Mouse (Mus musculus) heart, adult 2 months (tissue): ENCODE measurements at regions not wholly inside any gene's neighbourhood (a gene's known extent, or its start where the extent isn't known, plus 50 kb on each side); places are given as distances from the start of the nearest gene placed in this dataset.

ENCODE experiments used
- DNase-seq, 2 experiments: peaks; one replicate each; pipeline ENCODE4 v3.0.0; 2021
- H3K27ac ChIP-seq: fragments of 200-600 bp; 2 replicates; pipeline ENCODE4 v1.8.1; 2022
- H3K27me3 ChIP-seq: fragments of 200-500 bp; 2 replicates; pipeline ENCODE4 v1.6.1; 2012; ENCODE audit warnings: mild to moderate bottlenecking, low read length, inconsistent platforms, mixed read lengths; ENCODE audit not compliant: control insufficient read depth, insufficient read depth
- H3K36me3 ChIP-seq: fragments of 200-500 bp; 2 replicates; pipeline ENCODE4 v1.6.1; 2012; ENCODE audit warnings: low read length, inconsistent platforms; ENCODE audit not compliant: control insufficient read depth, insufficient read depth
- H3K4me1 ChIP-seq: fragments of 200-500 bp; 2 replicates; pipeline ENCODE4 v1.6.1; 2011; ENCODE audit warnings: low read length; ENCODE audit not compliant: control insufficient read depth, insufficient read depth
- H3K4me3 ChIP-seq: fragments of 200-600 bp; 2 replicates; pipeline ENCODE4 v1.8.1; 2022
- H3K79me2 ChIP-seq: fragments of 200-500 bp; replicated peaks from 2 replicates; pipeline ENCODE4 v1.6.1; 2012; ENCODE audit warnings: mild to moderate bottlenecking, inconsistent platforms, low read length, moderate library complexity, mixed read lengths; ENCODE audit not compliant: control insufficient read depth, insufficient read depth
- H3K9ac ChIP-seq: fragments of 200-500 bp; 2 replicates; pipeline ENCODE4 v1.6.1; 2012; ENCODE audit warnings: low read depth, mild to moderate bottlenecking, control low read depth, inconsistent platforms, low read length, mixed read lengths
- CTCF ChIP-seq: fragments of 200-600 bp; IDR thresholded peaks from 2 replicates; pipeline ENCODE4 v1.8.1; 2022; ENCODE audit warnings: antibody characterized with exemption, mild to moderate bottlenecking, moderate library complexity
- EP300 ChIP-seq: fragments of 200-500 bp; IDR thresholded peaks from 2 replicates; pipeline ENCODE4 v1.6.1; 2011; ENCODE audit warnings: low read depth, low read length, control low read depth; ENCODE audit not compliant: insufficient read depth
- POLR2A ChIP-seq: fragments of 200-500 bp; IDR thresholded peaks from 2 replicates; pipeline ENCODE4 v1.6.1; 2011; ENCODE audit warnings: mild to moderate bottlenecking, low read depth, low read length, control low read depth; ENCODE audit not compliant: insufficient read depth
- WGBS: fragments of 180-500 bp; shearing (Covaris S2); methylation state at CpG from one replicate; pipeline ENCODE4 v1.1.7; 2018; 5-methylcytosine and 5-hydroxymethylcytosine counted together
- intact Hi-C: fragments of 180-260 bp; cut with DNase I; formaldehyde crosslinking; loops from one replicate; pipeline ENCODE4 v1.15.1; 2025

DNA sequence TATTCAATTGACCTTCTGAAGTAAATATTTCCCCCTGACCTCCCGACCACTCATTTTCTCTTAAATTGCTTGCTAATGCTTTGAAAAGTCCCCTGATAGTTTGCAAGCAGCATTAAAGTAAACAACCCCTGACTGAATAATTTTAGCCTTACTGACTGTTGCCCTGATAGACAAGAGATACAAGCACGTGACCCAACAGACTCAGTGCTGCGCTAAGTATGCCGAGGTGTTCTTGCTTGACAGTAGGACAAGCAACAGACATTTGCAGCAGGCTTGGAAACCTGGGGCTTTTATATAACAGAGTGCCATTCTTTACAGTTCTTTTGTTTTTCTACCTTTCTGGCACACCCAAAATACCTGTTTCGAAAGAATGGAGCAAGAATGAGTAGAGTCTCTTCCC is 2779.9 kb upstream of the Gm7489 start:
- Histone ChIP-seq H3K27me3 (no peaks in the 10 kb centered on the region), H3K36me3 (no peaks in the 10 kb centered on the region), H3K4me1 (no peaks in the 10 kb centered on the region), H3K27ac (no peak overlapping the region), H3K79me2 (no peaks in the 10 kb centered on the region), H3K4me3 (no peak overlapping the region), H3K9ac (no peak overlapping the region)
- WGBS = 72% methylated on average over 5 of the region's 5 CpGs
- no peak for TF ChIP-seq POLR2A
- TF ChIP-seq CTCF = no peak
- no peak for TF ChIP-seq EP300
- intact Hi-C loops = no loop called here
- DNase-seq = no peak

GRCm38 (mm10) chr15:51105359-51106008 is 2779.2 kb upstream of the Gm7489 start:
- Histone ChIP-seq H3K4me1 (no peaks in the 10 kb centered on the region), H3K4me3 (no peak overlapping the region), H3K36me3 (no peaks in the 10 kb centered on the region), H3K27me3 (no peaks in the 10 kb centered on the region), H3K9ac (no peak overlapping the region), H3K79me2 (no peaks in the 10 kb centered on the region), H3K27ac (no peak overlapping the region)
- DNase-seq = no peak
- intact Hi-C loops = no loop called here
- TF ChIP-seq CTCF (no peak), EP300 (no peak), POLR2A (no peak)
- WGBS = 74% methylated on average over 17 of the region's 17 CpGs

- Histone ChIP-seq H3K27ac (no peak overlapping the region), H3K36me3 (no peaks in the 10 kb centered on the region), H3K27me3 (no peaks in the 10 kb centered on the region), H3K79me2 (no peaks in the 10 kb centered on the region), H3K4me3 (no peak overlapping the region), H3K4me1 (no peaks in the 10 kb centered on the region), H3K9ac (no peak overlapping the region)
- DNase-seq = no peak
- intact Hi-C loops = no loop called here
- no peak for TF ChIP-seq POLR2A
- TF ChIP-seq CTCF = no peak
- no peak for TF ChIP-seq EP300
- 59% methylated on average over 3 of the region's 3 CpGs for WGBS
These were observed 2774.5 kb upstream of the Gm7489 start for GRCm38 (mm10) chr15:51110186-51110585.

- WGBS = 67% methylated on average over 2 of the region's 2 CpGs
- Histone ChIP-seq H3K79me2 (no peaks in the 10 kb centered on the region), H3K27ac (no peak overlapping the region), H3K4me1 (no peaks in the 10 kb centered on the region), H3K27me3 (no peaks in the 10 kb centered on the region), H3K9ac (no peak overlapping the region), H3K36me3 (no peaks in the 10 kb centered on the region), H3K4me3 (no peak overlapping the region)
- intact Hi-C loops = no loop called here
- DNase-seq = no peak
- TF ChIP-seq POLR2A (no peak), EP300 (no peak), CTCF (no peak)
These were observed 2758.8 kb upstream of the Gm7489 start for GRCm38 (mm10) chr15:51125896-51126295.

- H3K27me3 ChIP-seq = no peaks in the 10 kb centered on the region
- no peak overlapping the region for H3K27ac ChIP-seq
- H3K79me2 ChIP-seq = no peaks in the 10 kb centered on the region
- WGBS = 41% methylated on average over 4 of the region's 4 CpGs
- TF ChIP-seq EP300 = no peak
- no peak for TF ChIP-seq CTCF
- no peak for TF ChIP-seq POLR2A
- no peak for DNase-seq
- H3K9ac ChIP-seq = no peak overlapping the region
- H3K36me3 ChIP-seq = no peaks in the 10 kb centered on the region
- no peak overlapping the region for H3K4me3 ChIP-seq
- intact Hi-C loops = no loop called here
- H3K4me1 ChIP-seq = no peaks in the 10 kb centered on the region
These were observed 2753.7 kb upstream of the Gm7489 start for GRCm38 (mm10) chr15:51131017-51131416.

GRCm38 (mm10) chr15:51136121-51136520 is 2748.6 kb upstream of the Gm7489 start:
- WGBS = 69% methylated on average over 1 of the region's 1 CpGs
- no peak for DNase-seq
- intact Hi-C loops = no loop called here

More at GRCm38 (mm10) chr15:51136121-51136520, 2748.6 kb upstream of the Gm7489 start:
- Histone ChIP-seq H3K27ac (no peak overlapping the region), H3K4me3 (no peak overlapping the region), H3K4me1 (no peaks in the 10 kb centered on the region), H3K27me3 (no peaks in the 10 kb centered on the region), H3K9ac (no peak overlapping the region), H3K79me2 (no peaks in the 10 kb centered on the region), H3K36me3 (no peaks in the 10 kb centered on the region)
- TF ChIP-seq POLR2A (no peak), CTCF (no peak), EP300 (no peak)
